Mouse (Mus musculus): ENCODE data around the gene Chic2. TPM values are rescaled to one million over a fixed set of nuclear protein-coding genes. Genes with fewer than 3 reads are reported as not detected.
A peak's percentile ranks its signal among the peaks of the same experiment; 100 is the strongest.

Chic2 gene
- polyA plus RNA-seq, 3 experiments from 2014 or later, result 5.5 to 11.5 (median 9.3) TPM

DNA sequence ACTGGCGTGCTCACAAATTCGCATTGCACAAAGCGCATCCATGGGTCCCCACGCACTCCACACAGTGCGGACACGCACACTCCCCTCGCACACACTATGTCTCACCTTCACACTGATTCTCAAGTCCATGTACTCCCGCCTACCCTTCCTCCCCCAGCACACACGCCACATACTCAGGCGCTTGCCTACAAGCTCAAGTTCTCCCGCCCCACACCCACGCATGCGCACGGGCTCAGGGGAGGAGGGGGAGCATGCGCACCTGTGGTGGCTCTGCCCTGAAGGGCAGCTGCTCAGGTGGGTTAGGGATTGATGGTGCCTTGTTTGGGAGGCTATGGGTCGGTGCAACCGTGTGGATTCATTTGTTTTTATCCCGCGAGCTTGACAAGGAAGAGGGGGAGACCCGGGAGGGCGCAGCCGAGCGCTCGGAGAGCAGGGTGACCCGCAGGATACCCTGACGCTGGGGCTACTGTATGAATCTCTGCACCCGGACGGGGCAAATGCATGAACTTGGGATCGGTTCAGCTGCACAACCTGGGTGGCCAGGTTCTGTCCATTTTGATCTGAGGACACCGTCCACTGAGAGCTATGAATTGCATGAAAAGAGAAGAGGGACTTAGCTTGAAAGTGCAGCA, 22.7 kb upstream of the Chic2 start:
- ATAC-seq, result peak; percentile 73

DNA sequence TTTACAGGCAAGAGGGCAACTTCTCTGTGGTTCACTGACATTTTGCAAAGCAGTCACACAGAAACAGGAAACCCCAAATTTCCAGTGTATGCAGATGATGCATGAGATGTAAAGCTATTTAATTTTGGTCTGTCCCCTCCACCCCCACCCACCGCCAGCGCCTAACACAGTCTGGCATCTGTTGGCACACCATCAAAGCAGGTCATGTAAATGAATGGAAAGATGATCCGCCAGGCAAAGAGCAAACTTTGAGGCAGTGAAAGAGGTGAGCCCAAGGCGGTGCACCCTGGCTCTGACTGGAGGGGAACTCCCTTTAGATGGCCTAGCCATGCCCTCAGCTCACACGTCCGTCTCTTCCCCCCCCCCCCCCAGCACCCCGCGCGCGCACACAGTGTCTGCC, 22.1 kb upstream of the Chic2 start:
- peak; percentile 80 for ATAC-seq

DNA sequence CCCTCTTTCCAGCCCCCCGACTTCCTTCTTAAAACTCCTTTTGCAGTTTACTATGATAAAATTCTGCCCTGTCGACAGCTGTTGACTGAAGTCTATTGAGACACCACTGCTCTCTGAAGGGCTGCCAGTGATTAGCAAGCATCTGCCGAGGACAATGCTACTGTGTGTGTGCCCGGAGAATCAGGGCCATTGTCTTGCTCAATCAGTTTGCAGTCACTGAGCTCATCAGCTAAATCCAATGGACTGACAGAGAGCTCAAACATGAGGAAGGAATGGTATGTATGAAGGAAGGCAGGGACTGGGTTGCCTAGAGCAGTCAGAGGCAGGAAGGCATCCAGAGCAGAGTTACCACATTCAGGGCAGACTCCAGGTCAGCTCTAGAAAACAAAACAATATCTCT, 18.6 kb upstream of the Chic2 start:
- ATAC-seq, result no peak

DNA sequence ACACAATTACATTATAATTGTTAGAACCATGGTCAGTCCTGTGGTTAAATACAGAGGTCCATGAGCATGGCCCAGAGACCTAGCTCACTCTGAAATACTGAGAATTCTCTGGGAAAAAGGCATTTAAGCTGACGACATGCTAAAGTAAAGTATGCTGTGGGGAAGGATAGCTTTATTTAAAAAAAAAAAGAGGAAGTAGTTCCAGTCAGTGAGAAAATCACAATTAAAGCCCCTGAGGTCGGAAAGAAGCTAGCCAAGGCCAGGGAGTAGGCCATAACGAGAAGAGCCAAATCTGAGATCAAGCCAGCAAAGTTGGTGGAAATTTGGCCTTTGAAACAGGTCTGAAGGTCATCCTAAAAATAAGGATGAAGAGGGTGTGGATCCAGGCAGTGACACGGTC, 6.5 kb upstream of the Chic2 start:
- no peak for ATAC-seq

DNA sequence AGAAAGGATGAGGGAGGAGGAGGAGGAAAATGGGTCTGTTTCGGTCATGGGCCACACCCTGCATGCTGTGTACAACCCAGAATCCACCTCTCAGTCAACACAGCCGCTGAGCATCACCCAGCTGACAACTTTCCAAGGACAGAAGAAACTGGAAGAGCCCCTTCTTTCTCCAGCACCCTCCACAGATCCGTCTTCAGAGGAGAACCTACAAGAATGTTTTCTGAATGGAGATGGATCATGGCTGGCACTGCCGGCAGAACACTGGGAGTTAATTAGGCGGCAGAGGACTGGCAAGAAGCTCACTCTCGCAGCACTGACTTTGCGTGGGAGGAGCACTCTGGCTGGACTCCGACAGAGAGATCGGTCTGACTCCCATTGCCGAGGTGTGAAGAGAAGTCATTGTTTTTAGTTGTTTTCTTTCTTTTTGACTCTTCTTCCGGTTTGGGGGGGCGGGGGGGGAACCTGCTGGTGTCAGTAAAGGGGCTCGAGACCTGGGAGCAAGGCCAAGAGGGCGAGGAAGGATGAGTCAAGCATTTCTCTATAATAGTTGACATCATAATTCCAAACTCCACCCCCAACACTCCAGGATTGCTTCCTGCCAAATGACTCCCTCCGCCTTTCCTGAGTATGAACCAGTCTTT, 2.2 kb upstream of the Chic2 start:
- no peak for ATAC-seq

DNA sequence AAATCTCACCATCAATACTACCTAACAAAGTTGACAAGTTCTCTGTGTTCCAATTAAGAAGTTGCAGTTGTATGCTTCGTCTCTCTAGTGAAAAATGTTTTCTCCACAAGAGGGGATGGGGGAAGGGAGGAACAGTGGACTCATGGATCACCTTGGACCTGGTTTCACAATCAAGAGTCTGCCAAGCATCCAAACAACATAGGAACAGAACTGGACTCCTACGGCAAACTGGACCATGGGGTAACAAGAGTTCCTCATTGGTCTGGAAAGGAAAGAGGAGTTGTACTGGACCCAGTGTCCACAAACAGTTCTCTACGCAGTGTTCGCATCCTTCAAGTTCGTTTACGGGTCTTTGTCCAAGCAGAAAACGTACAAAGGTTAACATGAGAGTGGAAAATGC, 797 bp upstream of the Chic2 start:
- ATAC-seq, result no peak

DNA sequence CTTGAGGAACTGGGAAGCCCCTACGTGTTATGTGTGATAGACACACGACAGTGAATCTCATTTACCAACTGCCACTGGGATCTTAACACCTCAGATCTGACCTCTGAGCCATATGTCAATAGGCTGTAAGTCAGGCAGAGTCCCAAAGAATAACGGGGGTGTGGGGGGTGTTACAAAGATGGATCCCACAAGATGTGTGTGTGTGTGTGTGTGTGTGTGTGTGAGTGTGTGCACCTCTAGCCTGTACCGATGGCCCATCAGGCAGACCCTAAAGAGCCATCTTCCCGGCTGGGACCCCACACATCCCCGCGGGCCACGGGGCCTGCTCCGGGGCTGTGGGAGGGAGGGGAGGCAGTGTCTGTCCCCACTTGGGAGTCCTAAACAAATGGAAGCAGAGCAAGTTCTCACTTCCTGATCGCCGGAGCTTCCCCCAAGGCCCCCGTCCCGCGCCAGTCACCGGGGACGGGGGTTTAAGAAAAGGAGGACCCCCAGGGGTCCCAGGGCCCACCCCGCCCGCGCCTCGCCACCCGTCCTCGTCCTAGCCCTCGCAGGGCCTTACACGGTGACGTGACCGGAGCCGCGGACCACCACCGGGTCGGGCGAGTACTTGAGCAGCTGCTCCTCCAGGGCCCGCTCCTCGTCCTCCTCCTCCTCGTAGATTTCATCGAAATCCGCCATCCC, 813 bp downstream of the Chic2 start:
- peak; percentile 16 for ATAC-seq

DNA sequence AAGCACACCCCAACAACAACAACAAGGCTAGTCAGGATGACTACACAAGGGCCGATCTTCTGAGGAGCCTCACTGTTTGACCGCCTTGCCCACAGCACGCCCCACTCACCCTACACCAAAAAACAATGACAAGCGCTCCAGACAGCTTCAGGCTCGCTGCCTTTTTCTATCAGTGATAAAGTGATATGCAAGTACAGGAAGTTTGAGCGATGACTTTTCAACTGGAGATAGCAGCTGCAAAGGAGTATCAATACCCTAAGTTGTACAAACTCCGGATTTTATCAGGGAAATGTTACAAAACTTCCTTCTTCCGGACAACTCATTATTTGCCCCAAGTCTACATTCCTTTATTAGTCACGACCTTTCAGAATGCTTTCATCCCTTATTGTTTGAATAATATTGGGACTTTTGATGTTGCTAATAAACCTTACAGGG, 1.5 kb downstream of the Chic2 start:
- peak; percentile 16 for ATAC-seq

DNA sequence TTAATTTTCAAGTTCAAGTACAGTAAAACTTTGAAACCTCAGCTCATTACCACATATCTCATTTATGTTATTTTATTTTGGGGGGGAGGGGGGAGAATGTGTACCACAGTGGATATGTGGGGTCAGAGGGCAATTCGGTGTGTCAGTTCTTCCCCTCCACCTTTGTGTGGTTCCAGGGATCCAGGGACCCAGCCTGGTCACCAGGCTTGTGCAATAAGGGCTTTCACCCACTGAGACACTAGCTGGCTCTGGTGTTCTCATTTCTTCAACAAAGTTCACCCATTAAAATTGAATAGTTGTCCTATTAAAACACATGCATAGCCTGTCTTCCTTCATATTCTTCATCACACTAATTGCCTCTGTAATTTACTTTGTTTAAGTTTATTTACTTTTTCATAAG, 5.3 kb downstream of the Chic2 start:
- ATAC-seq, result no peak

DNA sequence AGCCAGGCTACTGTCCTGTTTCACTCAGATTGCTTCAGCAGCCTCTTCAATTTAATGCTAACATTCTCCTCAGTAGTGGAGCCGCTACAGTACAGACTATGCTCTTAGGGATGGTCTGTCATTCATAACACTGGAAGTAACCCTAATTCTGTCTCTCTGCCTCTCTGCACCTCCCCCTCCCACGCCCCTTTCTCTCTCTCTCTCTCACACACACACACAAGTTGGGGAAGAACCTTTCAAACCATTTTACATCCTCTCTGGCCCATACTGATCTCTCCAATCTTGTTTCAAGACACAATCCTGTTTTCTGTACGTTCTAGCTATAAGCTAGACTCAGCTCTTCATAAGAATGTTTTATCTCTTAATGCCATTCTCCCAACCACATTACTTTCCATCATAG, 9.1 kb downstream of the Chic2 start:
- peak; percentile 80 for ATAC-seq

DNA sequence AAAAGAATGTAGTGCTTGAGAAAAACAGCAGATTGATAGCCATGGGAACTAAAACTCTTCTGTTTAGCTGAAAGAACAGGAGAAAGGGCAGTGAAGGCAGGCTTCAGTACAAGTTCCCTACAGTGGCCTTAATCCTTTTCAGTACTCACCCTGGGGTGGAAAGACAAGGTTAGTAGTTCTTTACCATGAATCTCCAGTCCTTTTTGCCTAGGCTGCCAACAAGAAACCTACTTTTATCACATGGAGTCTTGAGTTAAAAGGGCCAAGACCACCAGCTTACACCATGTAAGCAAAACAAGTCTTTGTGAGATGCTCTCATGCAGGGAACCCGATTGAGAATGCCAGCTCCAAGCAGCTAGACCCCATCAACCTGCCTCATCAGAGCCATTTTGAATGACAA, 29.8 kb downstream of the Chic2 start:
- no peak for ATAC-seq

DNA sequence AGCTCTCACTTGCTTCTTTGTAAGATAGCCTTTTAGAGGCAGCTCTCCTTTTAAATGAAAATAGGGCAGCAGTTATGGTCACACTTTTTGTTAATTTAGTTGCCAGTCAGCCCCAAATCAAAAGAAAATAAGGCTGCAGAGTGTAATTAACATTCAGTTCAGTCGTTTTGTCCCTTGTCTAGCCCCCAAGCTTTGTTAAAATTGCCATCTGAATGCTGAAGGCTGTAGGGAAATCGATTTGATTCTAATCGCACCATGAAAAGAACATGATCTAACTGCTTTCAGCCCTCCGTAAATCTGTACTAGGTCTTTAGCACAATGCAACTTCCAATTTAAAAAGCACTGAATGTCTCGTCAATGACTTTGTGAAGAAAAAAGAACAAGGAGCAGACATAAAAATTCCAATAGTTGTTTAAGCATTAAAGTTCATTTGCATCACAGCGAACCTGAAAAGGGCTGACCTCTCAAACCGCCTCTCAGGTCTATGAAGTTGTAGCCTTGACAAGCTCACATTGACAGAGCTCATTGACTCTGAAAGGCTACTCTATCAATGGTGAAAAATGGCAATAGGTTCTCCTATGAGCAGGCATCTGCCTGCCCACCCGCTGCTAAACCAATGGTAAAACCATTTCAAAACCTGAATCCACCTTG, 31.7 kb downstream of the Chic2 start:
- no peak for ATAC-seq

DNA sequence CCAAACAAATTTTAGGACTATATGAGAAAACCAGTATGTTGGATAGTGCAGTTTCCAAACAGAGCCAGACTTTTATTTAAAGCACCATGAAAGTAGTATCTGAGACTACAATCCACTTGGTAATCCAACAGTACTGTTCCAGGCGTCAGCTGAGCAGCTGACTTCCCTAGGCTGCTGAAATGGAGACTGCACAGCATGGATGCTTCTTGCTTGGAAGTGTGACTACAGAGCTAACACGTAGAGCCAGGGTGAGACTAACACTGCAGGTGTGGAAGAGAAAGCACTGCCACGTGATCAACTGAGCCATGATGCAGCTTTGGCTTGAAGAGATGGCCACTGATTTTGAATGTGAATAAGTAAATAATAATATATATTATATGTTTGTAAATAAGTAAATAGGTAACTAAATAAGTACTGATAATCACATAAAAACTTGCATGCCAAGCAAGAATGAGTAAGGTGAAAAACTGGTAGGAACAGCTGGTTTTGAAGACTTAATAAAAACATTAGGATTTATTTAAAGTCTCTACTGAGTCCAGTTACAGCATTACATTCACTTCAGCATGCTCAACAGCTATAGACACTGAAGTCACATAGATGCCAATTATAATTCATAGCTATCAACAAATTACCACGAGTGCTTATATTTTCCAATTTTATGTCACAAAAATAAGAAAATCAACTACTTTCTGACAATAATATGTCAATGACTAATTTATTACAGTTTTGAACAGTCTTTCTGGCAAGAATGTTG, 32.4 kb downstream of the Chic2 start:
- ATAC-seq, result no peak

DNA sequence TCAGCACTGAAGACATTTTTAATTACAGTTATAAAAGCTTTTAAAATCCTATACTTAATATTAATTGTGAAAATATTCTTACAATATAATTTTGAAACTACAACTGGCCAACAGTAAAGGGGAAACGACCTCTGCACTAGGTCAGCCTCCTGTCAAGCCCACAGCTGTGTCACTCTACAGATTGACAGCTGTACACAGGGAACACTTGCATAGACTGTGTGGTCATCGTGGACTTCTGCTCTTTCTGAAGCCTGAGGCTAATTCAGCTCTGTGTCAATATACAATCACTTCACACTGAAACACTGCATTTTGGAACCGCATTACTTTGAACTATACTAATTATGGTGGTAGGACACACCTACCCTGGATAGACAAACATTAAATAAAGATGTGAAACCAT, 39.8 kb downstream of the Chic2 start:
- no peak for ATAC-seq

DNA sequence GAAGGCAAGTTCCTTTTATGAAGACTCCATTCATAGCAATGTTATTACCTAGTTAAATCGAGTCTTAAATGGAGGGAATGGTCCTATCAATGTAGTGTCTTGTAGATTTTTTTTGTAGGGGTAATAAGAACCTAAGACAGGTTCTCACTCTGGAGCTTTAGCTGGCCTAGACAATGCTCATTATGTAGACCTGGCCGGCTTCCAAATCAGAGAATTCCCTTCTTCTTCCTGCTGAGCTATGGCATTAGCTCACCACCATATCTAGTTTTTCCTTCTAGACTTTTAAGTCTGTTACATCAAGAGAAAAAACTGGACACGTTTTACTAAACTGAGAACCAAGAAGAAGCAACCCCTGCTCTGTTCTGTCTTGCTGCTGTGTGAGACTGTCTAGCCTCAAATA, 42.5 kb downstream of the Chic2 start:
- ATAC-seq, result no peak

DNA sequence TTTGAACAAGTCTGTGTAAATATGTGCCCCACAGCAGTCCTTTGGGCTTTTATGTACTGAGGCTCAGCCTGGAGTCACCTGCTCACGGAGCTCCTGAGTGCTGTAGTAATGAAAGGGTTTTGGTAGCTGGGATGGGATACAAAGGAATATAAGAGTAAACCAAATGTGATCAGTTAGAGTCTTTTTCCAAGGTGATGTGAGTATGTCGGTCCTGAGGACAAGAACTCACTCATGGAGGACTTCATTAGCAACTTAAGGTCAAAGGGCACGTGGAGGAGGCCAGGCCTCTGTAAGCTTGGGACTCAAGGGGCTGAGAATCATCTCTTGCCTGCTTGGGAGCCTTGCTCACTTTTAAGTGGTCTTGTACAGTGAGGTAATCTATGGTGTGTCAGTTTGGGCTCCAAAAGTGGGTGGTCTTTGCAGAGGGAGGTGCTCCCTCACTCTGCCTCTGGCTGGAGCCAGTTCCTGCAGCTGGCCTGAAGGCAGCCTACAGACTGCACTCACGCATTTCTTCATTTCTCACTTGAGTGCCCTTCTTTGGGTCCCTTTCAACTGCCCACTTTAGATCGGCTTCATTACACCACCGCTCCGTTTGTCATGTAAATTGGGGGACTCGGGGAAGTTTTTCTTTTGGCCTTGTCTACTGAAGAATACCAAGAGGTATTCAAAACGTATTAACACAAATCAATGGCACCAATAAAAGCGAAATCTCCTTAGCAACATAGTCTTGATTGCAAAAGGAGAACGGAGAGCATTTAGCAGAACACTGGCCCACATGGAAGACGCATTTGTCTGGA, 45.7 kb downstream of the Chic2 start:
- ATAC-seq, result no peak

DNA sequence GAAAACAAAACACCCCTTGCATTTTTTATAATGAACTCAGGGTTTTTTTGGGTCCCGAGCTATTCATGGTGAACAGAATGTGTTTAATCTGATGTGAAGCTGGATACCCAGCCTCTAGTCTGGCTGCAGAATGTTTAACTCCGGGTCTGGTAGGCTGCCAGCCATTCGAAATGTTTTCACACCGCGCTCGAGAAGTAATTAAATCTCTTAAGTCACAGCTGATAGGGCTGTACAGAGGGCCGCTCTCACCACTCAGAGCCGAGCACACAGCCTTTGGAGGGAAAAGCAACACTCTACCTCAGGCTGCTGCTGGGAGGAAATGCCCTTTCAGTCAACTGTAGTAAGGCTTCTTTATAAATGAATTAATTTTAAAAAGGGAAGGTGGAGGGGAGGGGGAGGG, 49.6 kb downstream of the Chic2 start:
- no peak for ATAC-seq

DNA sequence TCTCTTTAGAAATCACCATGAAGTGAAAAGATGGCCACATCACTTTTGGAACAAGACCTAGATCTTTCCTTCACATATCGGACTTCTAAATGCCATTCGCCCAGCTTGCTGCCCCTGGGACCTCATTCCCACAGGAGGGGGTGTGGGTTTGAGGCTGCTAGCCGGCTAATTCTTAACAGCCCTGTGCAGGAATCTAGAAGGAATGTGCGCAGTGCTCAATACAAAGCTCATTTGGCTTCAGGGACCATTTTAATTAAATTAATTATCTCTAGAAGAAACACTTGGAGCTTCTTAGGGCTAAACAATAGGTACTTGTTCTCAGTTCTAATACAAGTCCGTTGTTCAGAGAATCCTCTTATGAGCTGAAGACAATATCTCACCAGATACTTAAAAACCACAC, 60.5 kb downstream of the Chic2 start:
- ATAC-seq, result no peak

DNA sequence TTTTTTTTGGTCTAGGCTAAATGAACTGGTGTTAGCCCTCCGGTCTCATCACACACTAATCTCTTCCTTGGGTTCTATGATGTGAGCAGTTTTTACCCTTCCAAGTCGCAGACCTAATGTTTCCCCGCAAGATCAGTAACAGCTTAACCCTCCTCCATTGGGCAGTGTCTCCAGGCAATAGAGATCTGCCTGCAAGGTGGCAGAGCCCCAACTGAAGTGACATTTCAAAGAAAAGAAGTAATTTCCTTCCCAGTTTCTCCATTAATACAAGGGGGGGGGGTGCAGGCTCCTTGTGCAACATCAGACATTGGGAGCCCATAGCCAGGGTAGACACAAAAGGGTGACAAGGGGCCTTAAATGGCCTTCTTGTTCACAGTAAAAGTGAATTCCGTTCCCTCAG, 64.0 kb downstream of the Chic2 start:
- no peak for ATAC-seq

DNA sequence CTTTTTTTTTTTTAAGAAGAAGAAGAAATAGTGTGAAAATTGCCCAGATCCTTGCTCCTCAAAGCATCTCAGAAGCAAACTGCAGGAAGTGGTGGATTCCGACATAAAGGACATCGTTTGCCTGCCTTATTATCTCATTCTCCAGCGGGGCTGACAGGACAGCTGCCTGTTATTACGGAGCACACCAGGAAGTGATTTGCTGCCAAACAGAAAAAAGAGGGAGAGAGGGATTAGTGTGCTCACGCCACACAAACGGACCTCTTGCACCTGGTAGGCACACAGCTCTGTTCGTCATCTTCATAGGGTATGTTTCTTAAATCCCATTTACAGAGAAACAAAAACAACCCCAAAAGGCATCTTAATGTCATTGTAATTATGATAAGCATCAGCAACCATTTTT, 64.4 kb downstream of the Chic2 start:
- no peak for ATAC-seq

DNA sequence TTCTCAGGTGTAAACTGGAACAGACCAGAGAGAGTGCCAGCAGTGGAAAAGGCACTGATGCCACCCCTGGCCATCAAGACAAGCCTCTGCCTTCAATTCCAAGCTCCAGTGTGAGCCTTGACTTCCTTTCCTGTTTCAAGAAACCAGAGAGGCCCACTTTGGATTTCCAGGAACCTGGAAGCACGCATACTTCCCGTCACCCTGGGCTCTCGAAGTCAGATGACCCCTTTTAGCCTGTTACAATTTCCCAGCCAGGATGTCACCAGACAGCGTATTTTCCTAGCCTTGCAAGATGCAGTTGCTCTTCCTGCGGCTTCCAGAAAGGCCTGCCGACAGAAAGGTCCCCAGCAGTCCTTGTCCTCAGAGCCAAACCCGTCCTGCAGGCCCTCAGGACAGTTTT, 65.0 kb downstream of the Chic2 start:
- ATAC-seq, result no peak

DNA sequence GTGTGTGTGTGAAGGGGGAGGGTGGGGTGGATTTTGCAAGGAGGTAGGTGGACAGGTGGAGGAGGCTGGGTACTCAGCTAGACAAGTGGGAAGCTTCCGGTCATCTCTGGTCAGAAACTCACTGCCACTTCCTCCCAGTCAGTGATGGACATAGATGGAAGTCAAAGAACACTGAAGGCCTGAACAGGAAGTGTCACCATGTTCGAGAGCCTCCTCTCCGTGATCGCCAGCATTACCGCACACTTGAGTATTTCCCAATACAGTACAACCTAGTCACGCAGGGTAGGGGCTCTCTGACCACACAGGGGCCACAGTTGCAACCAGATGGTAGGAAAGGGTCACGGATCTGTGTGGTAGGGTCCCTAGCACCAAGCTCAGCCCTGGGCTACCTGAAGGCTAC, 69.1 kb downstream of the Chic2 start:
- ATAC-seq, result no peak

Data from inflammation-experienced regulatory T-cells, adult 6 months (primary cell).